Mouse (Mus musculus): Measurements from ENCODE around the gene Pus3.
"Not testable (repeated sequence)": the region's sequence is repeated elsewhere in the genome, so short reads cannot be mapped to it uniquely, and the experiment has no call there.

The Pus3 gene

GRCm38 (mm10) chr9:35546745-35547144 lies 11.7 kb upstream of the Pus3 start:
- no peak for DNase-seq

GRCm38 (mm10) chr9:35548455-35548854 lies 9.9 kb upstream of the Pus3 start:
- no peak for DNase-seq

DNA sequence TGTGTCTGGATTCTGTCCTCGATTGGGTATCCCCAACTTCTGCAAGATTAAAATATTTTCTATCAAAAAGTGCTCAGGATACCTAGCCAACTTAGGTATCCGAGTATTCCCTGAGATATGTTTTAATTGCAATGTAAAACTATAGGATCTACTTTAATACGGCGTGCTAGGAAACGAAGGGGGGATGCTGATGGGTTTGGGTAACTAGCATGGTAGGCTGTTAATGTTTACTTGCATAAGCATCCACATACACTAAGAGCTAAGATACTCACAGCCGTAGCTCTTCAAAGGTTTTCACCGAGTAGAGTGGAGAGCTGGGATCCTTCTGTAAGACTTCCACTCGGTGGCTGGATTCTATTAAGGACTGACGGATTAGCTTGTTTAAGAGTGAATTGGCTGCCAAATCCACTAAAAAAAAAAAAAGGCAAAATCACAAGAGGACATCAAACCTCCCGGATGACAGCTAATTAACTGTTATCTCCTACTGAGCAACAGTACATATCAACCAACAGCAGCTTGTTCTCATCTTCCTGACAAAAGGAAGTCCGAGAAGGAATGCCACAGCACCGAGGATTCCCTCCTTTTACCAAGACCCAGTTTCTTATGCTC lies 1.8 kb upstream of the Pus3 start:
- DNase-seq, result no peak

DNA sequence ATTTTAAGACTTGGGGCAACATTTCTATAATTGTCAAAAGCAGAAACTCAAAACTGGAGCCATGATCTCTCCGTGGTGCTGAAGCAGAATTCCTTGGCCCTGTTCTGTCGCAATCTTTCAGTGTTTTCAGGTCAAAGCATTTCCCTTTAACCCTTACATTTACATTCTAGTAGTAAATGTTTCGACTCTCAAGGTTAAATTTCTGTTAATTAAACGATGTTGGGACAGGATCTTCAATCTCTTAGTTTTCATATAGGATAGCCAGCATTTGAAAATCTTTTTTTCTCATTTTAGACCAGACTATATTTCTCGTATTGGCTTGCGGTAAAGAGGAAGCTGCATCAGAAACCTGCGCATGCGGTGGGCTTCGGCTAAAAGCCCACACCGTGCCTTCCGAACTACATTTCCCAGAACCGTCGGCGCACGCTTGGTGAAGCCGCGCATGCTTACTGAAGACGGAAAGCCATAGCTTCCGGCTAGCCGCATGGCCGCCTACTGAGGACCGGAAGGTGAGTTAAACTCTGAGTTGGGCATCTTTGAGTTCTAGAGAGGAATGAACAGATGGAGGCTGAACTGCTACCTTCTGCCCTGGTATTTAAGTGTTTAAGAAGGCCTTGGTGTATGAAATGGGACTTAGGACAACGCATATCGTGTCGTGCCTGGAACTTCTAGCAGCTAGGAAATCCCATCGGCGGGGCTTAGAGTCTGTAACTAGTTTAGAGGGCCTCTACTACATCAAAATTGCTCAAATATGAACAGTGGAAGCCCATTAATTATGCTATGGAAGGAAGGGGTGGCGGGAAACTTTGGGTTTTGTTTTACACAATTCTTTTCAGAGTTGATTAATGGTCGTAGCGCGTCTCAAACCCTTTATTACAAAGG lies 855 bp downstream of the Pus3 start:
- peak; percentile 80 for DNase-seq

GRCm38 (mm10) chr9:35561076-35561475 lies 2.7 kb downstream of the Pus3 start:
- DNase-seq, result no peak

GRCm38 (mm10) chr9:35561583-35561982 lies 3.2 kb downstream of the Pus3 start:
- no peak for DNase-seq

DNA sequence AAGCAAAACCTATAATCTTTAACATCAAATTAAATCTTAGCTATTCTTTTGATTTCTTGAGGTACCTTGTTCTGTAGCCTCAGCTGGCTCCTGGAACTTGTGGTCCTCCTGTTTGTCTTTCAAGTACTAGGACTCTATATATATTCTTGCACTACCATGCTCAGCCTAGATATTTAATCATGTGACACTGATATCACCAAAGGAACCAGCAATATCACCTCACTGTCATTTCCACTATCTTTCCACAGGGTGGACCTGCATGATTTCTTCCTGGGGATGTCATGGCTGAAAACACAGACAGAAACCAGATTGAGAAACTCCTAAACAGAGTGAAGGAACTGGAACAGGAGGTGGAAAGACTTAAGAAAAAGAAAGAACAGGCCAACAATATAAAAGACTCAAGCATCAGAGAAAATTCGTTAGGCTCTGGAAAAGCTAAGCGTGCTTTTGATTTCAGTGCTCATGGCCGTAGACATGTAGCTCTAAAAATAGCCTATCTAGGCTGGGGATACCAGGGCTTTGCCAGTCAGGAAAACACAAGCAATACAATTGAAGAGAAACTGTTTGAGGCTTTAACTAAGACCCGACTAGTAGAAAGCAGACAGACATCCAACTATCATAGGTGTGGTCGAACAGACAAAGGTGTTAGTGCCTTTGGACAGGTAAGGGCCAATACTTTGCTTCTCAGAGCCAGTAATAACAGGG lies 6.3 kb downstream of the Pus3 start:
- no peak for DNase-seq

GRCm38 (mm10) chr9:35567995-35568394 lies 9.6 kb downstream of the Pus3 start:
- no peak for DNase-seq

DNA sequence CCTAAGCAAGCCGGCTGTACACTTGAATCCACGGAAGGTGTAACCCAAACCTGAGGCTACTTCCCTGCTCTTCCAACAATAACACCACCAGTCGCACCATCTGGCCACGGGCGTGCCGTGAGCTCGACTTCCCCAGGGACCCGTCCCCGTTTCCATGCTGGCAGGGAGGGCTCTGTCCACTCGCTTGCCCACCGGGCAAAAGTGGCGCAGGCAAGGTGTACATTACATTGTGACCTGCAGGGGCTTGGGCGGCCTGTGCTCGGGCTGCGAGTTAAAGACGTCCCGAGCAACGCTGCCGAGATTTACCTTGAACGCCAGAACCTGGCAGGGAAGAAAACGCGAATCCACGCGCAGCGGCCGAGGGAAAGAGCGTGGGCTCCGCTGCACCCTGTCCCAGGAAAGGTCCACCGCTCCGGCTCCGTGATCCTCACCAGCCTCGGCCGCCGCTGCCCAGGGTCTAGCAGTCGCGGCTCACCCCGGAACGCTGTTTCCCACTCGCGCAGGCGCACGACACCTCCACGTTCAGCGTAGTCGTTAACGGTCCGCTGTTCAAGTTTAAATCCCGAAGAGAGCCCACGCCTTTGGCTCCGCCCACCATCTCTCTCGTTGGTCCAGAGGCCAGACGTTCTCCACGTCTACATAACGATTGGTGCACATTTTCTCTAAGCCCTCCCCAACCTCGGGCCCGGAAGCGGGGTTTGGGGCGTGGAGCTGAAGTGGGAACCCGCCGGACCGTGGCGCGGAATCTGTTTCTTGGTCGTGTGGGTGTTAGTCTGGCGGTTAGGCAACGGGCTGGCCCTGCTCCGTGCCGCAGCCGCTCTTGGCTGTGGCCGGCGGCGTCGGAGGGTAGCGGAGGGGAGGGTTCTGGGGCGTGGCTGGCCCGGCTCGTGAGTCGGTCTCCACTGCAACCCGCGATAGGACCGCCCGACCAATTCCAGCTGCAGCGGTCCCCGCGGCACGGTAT lies 11.5 kb downstream of the Pus3 start, which contains the start of the genes Pate2 and Hyls1:
Gene Pate2 (plus strand): TSS at position 714 of the 964 bp plus-strand sequence.
Gene Hyls1 (minus strand): TSS at position 828 of the 964 bp plus-strand sequence.
- peak; percentile 96 for DNase-seq

- no peak for DNase-seq
Measured at GRCm38 (mm10) chr9:35570663-35571062, 12.3 kb downstream of the Pus3 start.

- no peak for DNase-seq
Measured at GRCm38 (mm10) chr9:35574416-35574815, 16.0 kb downstream of the Pus3 start.

DNA sequence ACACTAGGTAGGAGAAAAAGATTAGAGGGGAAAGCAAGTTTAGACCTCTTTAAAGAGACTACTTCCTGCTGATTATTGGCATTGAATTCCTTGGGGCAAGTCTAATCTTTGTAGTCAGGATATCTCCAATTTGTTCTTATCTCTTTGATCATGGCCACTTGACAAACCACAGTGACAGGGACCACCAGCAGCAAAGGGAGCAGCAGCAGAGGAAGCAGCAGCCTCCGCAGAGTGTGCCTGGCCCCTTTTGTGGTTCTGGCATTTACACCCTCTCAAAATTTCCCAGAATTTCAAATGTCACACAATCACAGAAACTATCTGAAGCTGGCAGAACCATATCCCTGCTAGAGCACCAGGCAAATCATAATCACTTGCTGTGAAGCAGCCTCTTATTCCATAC lies 29.3 kb downstream of the Pus3 start:
- no peak for DNase-seq

- peak; percentile 62 for DNase-seq
Measured at GRCm38 (mm10) chr9:35592903-35593302, 34.5 kb downstream of the Pus3 start.

DNA sequence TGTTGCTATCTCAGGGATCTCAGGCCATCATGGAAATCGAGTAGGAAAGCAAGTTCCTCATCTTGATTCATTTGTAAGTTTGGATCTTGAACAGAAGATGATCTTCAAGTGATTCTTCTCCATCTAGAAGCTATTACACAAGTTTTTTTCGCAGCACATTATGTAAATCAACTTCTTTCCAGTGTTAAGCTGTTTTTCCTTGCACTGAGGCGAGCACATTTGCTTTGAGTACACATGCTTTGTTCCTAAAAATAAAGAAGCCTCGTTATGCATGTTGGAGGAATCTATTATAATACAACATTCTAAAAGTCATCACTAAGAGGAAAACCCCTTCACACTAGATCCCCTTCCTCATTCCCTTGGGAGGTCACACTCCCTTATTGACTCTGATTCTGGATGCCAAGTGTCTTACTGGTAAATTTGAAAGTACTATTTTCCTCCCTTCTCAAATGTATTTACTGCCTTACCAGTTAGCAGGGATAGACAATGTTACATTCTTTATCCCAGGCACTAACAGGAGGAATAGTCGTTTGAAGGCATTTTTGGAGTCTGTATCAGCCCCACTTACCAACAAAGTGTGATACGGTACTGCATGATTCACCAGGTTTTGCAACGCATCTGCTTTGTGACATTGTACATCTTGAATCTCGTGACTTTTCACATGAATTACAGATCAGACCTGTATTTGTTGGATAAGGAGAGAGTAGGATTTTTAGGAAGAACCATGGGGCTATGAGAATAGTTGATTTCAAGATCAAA lies 49.4 kb downstream of the Pus3 start:
- DNase-seq, result no peak

DNA sequence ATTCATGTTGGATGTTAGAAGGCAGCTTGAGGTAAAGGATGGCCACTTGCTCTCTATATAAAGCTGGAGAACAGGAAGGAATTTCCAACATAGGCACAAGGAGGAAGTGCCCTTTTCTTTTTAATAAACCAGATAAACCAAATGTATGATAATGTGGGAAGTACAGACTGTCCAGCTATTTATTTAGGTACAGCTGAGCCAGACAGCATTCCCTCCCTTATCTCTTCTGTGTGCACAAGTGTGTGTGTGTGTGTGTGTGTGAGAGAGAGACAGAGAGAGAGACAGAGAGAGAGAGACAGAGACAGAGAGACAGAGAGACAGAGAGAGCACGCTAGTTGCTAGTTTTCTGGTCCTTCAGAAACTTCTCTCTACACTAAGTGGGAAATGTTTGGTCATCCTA lies 53.4 kb downstream of the Pus3 start, which contains the start of gene Pate4:
Gene Pate4 (minus strand): TSS at position 101 of the 400 bp plus-strand sequence.
- DNase-seq, result no peak

DNA sequence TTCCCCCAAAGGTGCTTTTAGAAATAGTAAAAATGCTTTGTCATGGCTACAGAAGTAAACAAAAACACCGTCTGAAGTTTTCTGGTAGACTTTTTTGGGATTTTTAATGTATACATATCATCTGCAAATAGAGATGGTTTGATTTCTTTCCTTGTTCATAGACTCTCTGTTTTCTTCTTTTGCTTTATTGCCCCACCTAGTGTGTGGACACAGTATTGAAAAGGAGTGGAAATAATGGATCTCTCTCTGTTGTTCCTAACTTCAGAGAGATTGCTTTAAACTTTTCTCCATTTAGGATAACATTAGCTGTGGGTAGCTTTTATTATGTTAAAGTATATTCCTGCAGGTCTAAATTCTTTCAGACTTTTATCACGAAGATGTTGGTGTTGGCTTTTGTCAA lies 55.6 kb downstream of the Pus3 start:
- DNase-seq, result no peak

GRCm38 (mm10) chr9:35616784-35617183 lies 58.4 kb downstream of the Pus3 start:
- not testable (repeated sequence) for DNase-seq
